Mouse (Mus musculus) urinary bladder, adult 2 months (tissue): ENCODE results near the gene Trappc6b. TPM values are rescaled to one million over a fixed set of nuclear protein-coding genes. Genes with fewer than 3 reads are reported as not detected.

Source experiments
- DNase-seq: peaks from one replicate; pipeline ENCODE4 v3.0.0; 2022; ENCODE audit warnings: low spot score
- polyA plus RNA-seq: library from polyadenylated mRNA; depleted of rRNA; stranded (reverse); fragments of >200 nt; gene quantifications from 2 replicates; pipeline ENCODE4 v1.2.3, GENCODE M21; 2012; rRNA removed

Gene Trappc6b
- polyA plus RNA-seq, 1 experiment, result 122 TPM

DNA sequence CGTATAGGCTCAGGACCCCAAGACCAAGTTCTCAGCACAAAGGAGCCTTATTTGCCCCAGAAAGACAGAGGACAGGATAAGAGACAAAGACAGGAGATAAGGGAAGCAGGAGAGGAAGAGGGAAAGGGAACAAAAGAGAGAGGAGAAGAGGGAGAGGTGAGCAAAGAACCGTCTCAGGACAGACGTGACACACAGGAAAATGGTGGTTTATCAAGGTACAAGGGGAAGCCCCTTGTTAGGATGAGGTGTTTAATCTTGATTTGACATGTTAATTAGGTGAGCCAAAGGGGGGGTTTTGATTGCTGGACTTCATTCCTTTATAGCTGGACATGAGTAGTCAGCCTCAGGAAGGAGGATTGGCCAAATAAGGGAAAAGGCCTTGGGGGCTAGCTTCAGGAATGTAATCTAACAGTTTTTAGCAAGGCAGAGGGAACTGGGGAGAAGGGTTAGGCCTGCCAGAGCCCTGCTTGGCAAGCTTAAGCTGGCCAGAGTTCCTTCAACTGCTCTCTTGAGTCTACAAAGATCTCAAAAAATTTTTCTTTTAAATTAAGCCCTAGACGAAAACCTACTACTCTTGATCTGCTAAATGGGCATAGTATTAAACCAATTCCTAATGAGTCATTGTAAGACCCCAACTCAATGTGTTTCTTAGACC is 5.9 kb downstream of the Trappc6b start:
- no peak for DNase-seq

DNA sequence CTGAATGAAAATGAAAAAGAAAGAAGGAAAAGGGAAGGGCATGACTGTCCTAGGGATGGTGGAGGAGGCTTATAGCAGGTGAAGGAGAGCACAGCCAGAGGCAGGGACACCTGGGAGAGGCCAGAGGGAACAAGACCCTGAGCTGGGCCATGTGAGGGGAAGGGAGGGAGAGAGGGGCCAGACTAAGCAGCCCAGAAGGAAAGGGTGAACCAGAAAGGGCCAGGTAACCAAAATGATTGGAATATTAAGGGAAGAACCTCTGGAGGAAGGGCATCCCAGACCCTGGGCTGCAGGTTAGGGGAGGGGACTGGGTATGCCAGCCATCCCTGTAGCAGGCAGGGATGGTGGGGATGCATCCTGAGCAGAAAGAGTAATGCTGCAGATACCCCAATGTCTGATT is 7.3 kb downstream of the Trappc6b start:
- no peak for DNase-seq

DNA sequence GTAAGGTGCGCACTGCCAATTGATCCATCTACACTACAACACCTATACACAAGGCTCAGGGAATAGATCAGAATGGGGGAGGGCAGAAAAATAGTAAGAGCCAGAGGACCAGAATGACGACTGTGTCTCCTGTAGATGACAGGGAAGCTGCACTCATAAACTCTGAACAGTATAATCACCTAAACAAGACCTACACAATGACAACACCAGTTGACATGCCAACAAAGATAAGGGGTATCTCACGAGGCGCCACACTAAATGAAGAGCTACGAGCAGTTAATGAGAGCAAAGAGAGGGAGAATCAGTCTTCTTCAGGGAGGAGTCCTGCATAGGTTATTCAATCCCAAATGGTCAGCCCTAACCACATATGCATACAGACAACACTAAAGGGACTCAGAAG is 8.1 kb downstream of the Trappc6b start:
- no peak for DNase-seq

DNA sequence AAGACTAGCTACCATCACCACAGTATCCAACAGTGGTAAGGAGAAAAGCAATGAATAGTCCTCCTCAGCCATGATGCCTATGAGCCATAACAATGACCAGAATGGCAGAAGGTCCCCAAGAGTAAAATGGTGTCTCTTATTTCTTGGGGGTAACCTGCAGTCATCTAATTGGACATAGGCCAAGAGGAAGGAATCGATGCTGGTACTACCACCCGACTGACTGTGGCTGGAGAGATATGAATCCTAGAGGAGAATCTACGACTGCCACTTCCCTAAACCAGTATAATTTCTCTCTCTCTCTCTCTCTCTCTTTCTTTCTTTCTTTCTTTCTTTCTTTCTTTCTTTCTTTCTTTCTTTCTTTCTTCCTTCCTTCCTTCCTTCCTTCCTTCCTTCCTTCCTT is 8.8 kb downstream of the Trappc6b start:
- no peak for DNase-seq

DNA sequence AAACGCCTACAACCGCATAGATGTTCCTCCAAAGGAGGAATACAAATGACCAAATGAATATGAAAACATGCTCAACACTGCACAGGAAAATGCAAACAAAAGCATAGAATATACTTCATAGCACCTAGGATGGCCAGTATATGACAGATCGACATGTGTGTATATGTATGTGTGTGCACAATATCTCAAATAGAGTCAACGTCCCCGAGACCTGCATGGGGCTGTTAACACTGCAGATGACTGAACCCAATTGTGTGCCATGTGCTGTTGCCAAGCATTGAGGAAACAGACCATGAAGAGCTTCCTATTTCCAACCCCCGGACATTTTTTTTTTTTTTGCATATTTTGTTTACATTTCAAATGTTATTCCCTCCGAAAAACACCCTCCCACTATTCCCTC is 20.4 kb downstream of the Trappc6b start:
- no peak for DNase-seq

DNA sequence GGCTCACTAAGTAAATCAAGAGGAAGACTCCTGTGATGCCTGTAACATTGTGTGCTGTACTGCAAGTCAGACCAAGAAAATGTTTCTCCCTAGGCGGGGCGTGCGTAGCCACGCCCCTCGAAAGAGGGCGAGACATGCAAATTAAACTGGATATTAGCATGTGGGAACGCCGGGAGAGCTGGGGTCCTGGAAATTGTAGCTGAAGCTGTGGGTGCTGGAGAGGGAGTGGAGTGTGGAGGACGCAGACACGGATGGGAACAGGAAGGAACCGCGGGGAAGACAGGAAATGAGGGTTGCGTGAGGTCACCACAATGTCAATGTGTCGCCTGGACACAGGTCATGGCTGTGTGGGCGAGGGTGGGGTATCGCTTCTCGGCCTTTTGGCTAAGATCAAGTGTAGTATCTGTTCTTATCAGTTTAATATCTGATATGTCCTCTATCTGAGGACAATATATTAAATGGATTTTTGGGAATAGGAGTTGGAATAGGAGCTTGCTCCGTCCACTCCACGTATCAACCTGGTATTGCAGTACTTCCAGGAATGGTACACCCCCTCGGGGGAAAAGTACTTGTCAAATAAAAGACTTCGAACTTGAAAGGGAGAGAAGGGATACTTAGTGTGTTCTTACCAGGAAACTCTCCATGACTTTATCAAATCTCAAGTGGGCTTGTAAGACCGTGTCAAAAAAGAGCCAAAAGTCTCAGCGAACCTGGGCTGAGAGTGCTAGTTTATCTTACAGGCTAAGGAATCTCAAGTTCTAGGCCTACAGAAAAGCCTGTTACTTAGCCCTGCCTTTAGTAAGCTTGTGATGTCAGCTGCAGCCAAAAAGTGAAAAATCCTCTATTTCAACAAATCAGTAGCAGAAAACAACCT is 21.1 kb downstream of the Trappc6b start:
- no peak for DNase-seq

DNA sequence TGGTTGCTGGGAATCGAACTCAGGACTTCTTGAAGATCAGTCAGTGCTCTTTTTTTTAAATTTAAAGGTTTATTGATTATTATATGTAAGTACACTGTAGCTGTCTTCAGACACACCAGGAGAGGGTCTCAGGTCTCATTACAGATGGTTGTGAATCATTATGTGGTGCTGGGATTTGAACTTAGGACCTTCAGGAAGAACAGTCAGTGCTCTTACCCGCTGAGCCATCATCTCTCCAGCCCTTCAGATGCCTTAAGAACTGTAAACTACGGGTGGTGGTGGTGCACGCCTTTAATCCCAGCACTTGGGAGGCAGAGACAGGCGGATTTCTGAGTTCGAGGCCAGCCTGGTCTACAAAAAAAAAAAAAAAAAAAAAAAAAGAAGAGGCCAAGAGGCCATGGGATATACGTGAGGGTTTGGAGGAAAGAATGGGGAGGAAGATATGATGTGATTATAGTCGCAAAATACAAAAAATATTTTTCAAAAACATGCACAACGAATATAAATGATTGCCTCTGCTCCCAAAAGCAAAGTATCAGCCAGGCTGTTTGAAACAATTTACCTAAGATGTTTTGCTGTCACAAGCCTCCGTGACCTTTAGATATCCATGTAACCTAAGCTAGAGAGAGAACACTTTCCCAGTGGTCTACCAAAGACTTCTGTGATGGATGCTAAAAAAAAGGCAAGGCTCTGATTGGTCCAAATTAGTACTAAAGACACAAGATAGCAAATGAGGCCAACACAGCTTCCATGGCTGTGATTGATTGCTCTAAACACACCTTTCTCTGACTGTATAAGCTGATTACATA is 21.9 kb downstream of the Trappc6b start:
- no peak for DNase-seq

DNA sequence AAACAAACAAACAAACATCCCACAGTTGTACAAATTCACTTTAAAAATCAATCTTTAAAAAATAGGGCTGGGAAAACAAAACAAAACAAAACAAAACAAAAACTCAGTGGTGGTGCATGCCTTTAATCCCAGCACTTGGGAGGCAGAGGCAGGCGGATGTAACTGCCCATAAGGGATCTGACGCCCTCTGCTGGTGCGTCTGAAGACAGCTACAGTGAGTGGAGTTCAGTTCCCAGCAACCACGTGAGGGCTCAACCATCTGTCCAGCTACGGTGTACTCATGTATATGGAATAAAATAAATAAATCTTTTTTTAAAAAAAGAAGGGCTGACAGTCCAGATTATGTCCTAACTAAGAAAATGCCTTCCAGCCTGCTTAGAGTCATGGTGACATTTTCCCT is 29.2 kb downstream of the Trappc6b start:
- no peak for DNase-seq

DNA sequence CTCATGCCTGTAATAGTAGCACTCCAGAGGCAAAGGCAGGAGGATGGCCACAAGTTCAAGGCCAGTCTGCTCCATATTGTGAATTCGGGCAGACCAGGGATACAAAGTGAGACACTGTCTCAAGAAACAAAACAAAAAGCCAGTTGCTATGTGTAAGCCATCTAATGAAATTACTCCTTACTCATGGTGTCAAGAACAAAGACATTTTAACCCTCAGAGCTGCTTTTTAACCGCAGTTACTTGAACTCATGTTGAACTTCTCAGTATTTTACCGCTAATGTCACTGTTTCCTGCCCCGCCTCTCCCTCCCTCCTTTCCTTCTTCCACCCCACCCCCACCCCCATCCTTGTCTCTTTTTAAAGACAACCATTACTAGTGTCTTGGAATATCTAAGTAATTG is 40.0 kb downstream of the Trappc6b start:
- DNase-seq, result no peak

DNA sequence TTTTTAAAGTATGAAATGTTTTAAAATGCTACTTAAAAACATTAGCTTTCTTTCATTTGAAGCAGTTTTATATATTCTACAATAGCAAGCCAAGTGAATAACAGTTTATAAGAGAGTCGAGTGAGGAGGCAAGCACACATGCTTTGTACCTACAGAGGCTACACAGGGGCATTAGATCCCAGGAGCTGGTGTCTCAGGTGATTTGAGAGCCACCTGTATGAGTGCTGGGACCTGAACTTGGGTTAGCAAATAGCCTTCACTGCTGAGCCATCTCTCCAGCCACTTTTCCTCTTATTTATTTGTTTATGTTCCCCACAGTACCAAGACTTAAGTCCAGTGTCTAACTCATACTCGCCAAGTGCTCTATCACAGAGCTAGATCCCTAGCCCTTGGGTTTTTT is 41.4 kb downstream of the Trappc6b start:
- DNase-seq, result no peak

DNA sequence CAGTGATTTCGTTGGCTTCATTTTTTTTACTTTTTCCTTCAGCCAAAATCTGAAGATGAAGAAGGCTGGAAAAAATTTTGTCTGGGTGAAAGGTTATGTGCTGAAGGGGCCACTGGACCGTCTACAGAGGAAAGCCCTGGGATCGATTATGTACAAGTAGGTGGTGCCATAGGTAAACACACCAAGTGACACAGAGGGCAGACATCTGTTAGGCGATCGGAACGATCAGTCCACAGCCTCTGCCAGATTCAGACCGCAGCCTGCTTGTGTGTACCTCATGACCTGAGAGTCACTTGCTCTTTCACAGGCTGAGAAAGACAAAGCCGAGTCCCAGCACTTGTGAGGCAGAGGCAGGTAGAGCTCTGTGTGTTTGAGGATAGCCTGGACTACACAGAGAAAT is 43.3 kb downstream of the Trappc6b start:
- no peak for DNase-seq

DNA sequence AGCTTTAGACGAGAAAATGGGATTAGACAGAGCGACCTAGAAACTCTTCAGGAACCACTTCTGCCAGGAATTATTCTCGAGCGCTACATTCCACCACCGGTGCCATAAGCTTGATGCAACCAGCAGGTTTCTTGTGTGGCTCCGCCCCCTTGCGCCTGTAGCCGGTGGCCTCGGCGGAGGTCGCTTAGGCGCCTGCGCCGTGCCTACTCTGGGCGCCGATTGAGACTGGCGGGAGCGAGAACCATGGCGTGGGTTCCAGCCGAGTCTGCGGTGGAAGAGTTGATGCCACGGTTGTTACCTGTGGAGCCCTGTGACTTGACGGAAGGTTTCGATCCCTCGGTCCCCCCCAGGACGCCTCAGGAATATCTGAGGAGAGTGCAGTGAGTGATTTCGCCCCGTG is 48.0 kb downstream of the Trappc6b start, which contains the start of gene Gemin2:
Gene Gemin2, plus strand, starts transcription at position 160 of the 400 bp plus-strand sequence.
- peak; percentile 76 for DNase-seq

DNA sequence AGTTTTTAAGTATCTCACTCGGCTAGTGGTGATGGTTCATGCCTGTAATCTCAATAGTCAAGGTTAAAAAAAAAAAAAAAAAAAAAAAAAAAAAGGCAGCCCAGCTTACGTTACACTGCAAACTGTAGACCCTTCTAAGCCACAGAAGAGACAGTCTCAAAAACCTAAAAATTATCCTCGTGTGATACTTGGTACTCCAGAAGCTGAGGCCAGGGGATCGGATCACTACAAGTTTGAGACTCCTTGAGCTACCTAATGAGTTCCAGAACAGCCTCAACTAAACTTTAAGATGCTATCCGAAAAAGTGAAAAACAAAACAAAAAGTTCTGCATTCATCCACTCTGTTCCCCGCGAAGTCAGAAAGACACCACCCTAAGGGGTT is 48.6 kb downstream of the Trappc6b start:
- DNase-seq, result no peak

DNA sequence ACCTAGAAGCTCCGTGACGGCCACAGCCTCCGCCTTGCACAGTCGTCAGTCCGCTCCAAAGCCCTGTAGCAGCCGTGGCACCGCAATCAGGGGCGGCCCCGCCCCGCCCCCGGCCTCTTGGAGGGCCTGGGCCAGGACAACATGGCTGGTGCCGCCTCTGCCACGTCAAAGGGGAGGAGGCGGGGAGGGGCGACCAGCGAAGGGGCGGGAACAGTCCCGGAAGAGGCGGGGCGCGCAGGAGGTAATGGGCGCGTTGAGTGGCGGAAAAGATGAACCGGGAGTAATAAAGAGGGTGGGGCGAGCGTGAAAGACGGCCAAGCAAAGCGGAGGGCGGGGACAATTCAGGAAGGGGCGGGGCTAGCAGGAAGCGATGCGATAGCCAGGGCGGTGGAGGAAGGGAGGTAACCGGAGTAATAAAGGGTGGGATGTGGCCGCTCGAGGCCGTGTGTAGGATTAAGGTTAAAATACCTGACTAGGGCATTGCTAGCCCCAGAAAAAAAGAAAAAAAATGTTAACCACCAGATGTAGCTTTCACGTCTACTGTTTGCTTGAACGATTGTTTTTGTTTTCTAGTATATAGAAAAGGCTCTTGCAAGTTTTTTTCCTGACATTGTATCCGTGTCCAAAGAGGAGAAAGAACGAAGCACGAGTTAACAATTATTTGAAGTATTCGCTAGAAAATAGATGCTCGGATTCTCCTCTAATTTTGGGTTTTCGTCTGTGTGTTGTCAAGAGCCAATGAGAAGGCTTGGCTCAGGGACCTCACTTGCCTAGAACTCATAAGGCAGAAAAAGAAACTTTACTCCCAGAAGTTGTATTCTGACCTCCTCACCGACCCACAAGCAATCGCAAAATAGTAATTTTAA is 49.2 kb downstream of the Trappc6b start, which contains the start of gene Sec23a:
Gene Sec23a, minus strand, starts transcription at position 174 of the 866 bp plus-strand sequence.
- peak; percentile 93 for DNase-seq

DNA sequence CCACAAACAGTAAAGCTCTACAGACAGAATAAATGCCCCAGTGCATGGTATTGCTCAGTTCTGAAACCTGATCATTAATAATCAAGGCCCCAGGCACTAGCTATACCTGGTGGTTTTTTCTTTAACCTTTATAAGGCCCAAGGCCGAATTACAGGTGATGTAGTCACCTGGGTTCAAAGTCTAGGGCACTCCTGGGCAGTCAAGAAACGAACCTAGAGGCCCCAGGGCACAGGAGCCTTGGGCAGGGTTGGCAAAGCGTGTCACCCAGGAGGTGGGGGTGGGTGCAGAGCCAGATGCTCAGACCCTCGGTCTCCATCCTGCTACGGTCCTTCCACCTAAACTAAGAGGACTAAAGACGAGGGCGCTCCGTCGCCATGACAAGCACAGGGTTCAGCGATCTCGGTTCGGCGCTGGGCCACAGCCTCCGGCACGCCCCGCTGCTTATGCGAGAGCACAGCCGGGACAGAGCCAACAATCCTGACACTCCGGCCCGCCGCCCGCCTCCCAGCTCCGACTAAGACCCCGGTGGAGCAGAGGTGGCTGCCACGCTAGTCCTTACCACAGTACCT is 49.9 kb downstream of the Trappc6b start:
- DNase-seq, result no peak

DNA sequence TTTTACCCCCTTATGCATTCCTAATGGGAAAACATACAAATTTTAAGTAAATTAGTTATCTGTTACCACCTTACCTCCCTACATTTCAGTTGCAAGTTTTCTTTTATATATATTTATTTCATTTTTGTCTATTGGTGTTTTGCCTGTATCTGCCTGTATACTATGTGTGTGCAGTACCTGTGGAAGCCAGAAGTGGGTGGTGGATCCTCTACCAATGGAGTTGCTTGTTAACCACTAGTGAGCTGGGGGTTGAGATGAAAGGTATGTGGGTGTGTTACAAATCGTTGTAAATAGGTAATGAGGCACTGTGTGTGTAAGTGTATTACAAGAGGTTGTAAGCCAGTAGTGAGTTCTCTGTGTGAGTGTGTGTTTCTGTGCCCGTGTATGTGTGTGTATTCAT is 50.8 kb downstream of the Trappc6b start:
- DNase-seq, result no peak

Other genes with a start within 250 kb of the Trappc6b start
- gene Sec23a, start 49.5 kb downstream of the Trappc6b start, polyA plus RNA-seq, result 38.8 and 41.9 TPM in 2 replicates
- 7.7 and 8.5 TPM in 2 replicates for gene Gemin2, start 48.1 kb downstream of the Trappc6b start, polyA plus RNA-seq
- gene Pnn, start 5.4 kb upstream of the Trappc6b start, polyA plus RNA-seq, result 52.1 and 60.8 TPM in 2 replicates
- 58.4 and 62.9 TPM in 2 replicates for gene Mia2, start 34.3 kb upstream of the Trappc6b start, polyA plus RNA-seq
- 14.9 and 17.8 TPM in 2 replicates for gene Fbxo33, start 158.3 kb upstream of the Trappc6b start, polyA plus RNA-seq